Mouse (Mus musculus): ENCODE measurements at regions not wholly inside any gene's neighbourhood (a gene's known extent, or its start where the extent isn't known, plus 50 kb on each side); places are given as distances from the start of the nearest gene placed in this dataset.

GRCm38 (mm10) chr3:128429706-128430105 is 533.6 kb upstream of the Fam241a start:
- no peak for DNase-seq (ENCODE audit: low spot score in 2 of 2)

- no peak for DNase-seq (ENCODE audit: low spot score in 2 of 2)
These were observed 519.4 kb upstream of the Fam241a start for GRCm38 (mm10) chr3:128415568-128415967.

GRCm38 (mm10) chr3:128413481-128413880 is 517.4 kb upstream of the Fam241a start:
- DNase-seq (ENCODE audit: low spot score in 2 of 2), result no peak

GRCm38 (mm10) chr3:128412157-128412556 is 516.0 kb upstream of the Fam241a start:
- DNase-seq (ENCODE audit: low spot score in 2 of 2), result no peak

DNA sequence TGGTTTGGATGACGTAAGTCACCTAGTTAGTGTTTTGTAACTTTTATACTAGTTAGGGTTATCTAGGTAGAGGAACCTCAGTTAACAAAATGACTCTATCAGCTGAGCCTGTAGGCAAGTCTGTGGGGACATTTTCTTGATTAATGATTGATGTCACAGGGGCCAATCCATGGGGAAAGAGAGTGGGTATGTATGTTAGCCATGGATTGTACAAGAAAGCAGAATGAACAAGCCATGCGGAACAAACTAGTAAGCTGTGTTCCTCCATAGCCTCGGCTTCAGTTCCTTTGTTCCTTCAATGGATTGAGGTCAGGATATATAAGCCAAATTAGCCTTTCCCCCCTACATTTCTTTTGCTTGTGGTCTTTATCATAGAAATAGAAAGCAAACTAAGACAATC is 498.7 kb upstream of the Fam241a start:
- DNase-seq (ENCODE audit: low spot score in 2 of 2), result no peak

DNA sequence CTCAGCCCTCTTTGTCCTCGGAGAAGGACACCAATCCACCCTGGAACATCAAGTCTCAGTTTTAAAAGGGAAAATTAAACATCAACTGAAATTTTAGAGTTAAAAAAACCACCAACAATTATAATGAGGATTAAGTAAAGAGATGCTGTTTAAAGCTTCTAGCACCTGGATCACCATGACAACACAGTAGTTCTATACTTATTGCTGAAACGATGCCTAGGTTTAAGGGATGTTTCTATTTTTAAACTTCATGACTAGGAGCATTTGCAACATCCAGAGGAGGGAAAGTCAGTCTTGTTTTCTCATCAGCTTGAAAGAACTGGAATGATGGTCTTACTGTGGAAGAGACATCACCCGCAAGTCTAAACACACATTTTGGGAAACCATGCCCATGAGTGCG is 484.5 kb upstream of the Fam241a start:
- DNase-seq (ENCODE audit: low spot score in 2 of 2), result no peak

- DNase-seq (ENCODE audit: low spot score in 2 of 2), result no peak
These were observed 473.5 kb upstream of the Fam241a start for GRCm38 (mm10) chr3:128369521-128370127.

DNA sequence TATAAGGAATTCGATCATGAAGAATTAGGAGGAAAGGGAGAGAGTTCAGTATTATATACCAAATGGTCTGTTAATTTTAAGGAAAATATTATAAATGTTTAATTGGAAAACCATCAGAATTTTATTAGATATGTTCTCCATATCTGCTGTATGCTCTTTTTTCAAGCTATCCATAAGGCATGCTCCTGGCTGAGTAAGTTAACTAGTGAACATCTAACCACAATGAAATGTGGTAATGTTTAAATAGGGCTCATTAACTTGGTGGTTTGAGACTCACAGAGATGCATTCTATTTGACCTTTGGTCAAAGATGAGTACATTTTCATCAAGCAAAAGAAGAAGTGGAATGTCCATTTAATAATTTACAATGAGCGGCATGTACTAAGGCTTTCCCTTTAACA is 466.2 kb upstream of the Fam241a start:
- no peak for DNase-seq (ENCODE audit: low spot score in 2 of 2)

GRCm38 (mm10) chr3:128349123-128349522 is 453.0 kb upstream of the Fam241a start:
- peak; percentile 7 to 16 for DNase-seq (ENCODE audit: low spot score in 2 of 2)

GRCm38 (mm10) chr3:128347782-128348574 is 451.9 kb upstream of the Fam241a start:
- DNase-seq (ENCODE audit: low spot score in 2 of 2), result no peak

DNA sequence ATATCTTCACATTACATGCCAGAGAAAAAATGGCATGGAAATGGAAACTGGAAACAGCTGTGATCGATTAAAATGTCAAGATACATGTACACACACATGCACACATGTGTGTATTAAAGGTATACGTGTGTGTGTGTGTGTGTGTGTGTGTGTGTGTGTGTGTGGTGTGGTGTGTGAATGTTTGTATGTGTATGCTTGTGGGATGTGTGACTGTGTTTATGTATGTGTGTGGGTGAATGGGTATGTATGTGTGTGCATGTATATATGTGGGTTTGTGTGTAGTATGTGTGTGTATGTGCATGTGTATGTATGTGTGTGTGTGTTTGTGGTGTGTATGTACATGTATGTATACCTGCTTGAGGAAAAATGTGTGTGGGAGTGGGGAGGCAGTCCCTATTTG is 441.4 kb upstream of the Fam241a start:
- no peak for DNase-seq (ENCODE audit: low spot score in 2 of 2)

- DNase-seq (ENCODE audit: low spot score in 2 of 2), result peak; percentile 62 to 77
These were observed 440.9 kb upstream of the Fam241a start for GRCm38 (mm10) chr3:128337031-128337430.

GRCm38 (mm10) chr3:128327677-128328076 is 431.6 kb upstream of the Fam241a start:
- no peak for DNase-seq (ENCODE audit: low spot score in 2 of 2)

- no peak for DNase-seq (ENCODE audit: low spot score in 2 of 2)
These were observed 405.2 kb upstream of the Fam241a start for GRCm38 (mm10) chr3:128301312-128301711.

DNA sequence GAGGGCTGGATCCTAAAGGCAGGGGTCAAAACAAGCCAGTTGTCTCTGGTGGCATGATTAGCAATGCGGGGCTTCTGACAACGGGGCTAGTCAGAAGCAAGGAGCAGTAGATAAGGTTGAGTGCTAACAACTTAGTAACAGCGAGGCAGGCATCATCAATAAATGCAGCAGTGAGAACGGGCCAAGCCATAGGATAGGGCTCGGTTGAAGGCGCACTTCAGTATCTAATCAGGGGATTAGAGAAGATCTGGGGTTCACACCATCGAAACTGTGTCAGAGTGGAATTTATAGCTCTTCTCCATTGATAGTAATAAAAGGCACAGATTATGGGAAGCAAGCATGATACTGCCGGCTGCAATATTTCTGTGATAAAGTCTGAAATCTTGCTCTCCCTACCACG is 402.0 kb upstream of the Fam241a start:
- no peak for DNase-seq (ENCODE audit: low spot score in 2 of 2)

DNA sequence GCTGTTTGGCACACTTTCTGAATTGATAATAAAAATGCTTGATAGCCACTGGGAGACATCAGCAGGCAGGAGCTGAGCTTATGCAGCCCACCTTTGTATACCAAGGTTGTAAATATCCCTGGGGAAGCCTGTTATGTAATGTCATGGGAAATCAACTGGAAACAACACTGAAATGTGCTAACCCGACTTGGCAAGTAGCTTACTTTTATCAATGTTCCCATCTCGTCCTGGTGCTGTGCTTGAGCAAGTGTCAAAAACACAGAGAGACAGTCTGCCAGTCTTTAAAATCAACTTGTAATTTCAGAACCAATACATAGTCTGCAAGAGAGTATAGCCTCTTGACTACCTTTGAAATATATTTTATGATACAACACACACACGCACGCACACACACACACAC is 391.7 kb upstream of the Fam241a start:
- no peak for DNase-seq (ENCODE audit: low spot score in 2 of 2)

DNA sequence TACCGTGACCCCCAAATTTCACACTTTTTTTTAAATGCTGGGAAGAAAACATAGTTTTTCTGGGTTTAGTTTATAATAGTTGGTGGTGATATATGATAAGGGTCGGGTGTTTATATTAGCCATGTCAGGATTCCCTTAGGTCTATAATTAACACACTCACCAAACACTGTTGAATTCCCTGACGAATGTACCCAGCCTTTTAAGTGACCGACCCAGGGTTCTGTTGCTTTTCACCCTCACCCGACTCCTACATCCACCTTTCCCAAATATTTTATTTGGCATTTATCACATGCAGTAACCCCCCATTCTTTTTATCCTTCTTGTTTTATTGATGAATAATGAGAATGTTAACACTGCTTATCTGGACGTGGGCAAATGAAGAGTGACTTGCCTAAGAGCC is 389.1 kb upstream of the Fam241a start:
- no peak for DNase-seq (ENCODE audit: low spot score in 2 of 2)

GRCm38 (mm10) chr3:128280626-128281025 is 384.5 kb upstream of the Fam241a start:
- DNase-seq (ENCODE audit: low spot score in 2 of 2), result no peak

GRCm38 (mm10) chr3:128270576-128270975 is 374.5 kb upstream of the Fam241a start:
- peak in 1 of 2 experiments; percentile 17 for DNase-seq (ENCODE audit: low spot score in 2 of 2)

- DNase-seq (ENCODE audit: low spot score in 2 of 2), result no peak
These were observed 365.1 kb upstream of the Fam241a start for GRCm38 (mm10) chr3:128261208-128261607.

DNA sequence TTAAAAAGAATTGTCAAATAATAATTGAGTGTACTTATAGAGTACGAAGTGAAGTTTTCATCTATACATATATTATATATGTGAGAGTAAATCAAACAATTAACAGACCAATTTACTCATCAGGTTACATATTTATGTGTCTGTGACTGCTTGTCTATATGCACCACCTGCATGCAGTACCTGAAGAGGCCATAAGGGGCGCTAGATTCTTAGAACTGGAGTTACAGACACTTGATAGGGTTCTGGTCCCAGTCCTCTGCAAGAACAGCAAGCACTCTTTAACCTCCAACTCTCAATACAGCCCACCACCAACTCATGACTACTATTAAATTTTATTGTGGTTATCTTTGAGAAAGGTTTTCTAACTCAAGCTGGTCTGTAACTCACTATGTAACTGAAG is 351.7 kb upstream of the Fam241a start:
- DNase-seq (ENCODE audit: low spot score in 2 of 2), result no peak

- DNase-seq (ENCODE audit: low spot score in 2 of 2), result no peak
These were observed 343.8 kb upstream of the Fam241a start for GRCm38 (mm10) chr3:128239813-128240421.

- DNase-seq (ENCODE audit: low spot score in 2 of 2), result no peak
These were observed 334.3 kb upstream of the Fam241a start for GRCm38 (mm10) chr3:128230390-128230789.

All from right cerebral cortex, postnatal 36 days (tissue).